Mouse (Mus musculus) neural tube, embryonic 10.5 days (tissue): ENCODE measurements at regions not wholly inside any gene's neighbourhood (a gene's known extent, or its start where the extent isn't known, plus 50 kb on each side); places are given as distances from the start of the nearest gene placed in this dataset.

Experiments used
- DNase-seq: peaks from one replicate; pipeline ENCODE4 v3.0.0-alpha.2; 2017; ENCODE audit warnings: low spot score; ENCODE audit errors: extremely low spot score

DNA sequence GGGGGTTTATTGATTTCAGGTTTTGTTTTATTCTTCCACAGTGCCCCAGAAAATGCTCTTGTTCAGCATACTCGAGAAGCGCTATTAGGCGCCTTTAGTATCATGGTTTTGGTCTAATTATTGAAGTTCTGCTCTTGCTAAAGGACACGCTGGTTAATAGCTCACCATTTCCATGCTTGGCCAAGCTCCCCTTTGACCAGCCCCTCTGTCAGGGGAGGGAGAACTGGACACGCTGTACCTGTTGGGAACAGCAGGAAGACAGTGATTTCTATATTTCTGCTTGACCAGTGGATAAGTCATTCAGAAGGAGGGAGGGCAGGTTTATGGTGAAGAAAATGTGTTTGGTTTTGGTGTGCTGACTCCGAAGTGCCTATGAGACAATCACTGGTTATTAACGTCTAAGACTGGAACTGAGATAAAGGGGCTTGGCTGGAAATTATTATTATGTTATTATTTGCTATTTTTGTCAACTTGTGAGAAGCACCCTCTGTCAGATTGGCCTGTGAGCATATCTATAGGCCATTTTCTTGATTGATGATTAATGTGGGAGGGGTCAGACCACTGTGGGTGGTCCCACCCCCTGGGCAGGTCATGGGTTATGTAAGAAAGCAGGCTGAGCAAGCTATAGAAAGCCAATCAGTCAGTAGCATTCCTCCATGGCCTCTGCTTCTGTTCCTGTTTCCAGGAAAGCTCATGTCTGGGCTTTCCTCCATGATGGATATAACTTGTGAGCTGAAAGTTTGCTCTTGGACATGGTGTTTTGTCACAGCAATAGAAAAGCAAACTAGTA is 51.2 kb upstream of the Tanc2 start:
- no peak for DNase-seq

DNA sequence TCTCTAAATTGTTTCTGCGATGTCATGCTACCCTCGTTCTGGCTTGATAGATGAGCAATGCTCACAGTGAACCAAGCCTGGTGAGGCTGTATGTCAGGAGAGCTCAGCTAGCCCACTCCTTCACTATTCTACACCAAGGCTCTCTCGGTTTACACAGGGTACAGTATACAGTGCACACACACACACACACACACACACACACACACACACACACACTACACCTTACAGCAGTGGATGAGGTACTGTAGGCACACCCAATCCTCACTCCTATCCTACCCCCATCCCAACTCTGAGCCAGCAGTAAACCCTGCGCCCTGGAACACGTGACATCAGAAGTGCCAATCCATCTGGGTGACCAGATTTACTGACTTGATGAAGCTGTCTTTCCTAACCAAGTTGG is 57.2 kb upstream of the Tanc2 start:
- DNase-seq = no peak

DNA sequence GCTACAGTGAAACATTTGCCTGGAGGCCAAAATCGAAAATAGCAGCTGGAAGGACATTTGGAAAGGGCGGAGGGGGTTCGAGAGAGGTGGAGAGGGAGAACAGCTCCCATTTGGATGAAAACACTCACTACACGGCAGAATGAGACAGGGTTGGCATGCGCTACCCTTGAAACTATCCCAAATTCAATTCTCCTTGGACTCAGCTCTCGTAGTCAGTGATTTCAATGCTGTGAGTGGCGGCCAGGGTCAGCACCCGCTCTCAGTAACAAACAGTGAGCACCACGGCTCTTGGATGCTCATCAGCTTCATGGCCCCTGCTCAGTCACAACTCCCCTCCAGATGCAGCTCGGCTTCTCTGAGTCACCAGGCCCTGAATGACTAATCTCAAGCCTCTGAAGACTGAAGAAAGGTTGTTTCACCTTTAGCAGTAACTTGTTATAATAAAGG is 59.1 kb upstream of the Tanc2 start:
- no peak for DNase-seq

DNA sequence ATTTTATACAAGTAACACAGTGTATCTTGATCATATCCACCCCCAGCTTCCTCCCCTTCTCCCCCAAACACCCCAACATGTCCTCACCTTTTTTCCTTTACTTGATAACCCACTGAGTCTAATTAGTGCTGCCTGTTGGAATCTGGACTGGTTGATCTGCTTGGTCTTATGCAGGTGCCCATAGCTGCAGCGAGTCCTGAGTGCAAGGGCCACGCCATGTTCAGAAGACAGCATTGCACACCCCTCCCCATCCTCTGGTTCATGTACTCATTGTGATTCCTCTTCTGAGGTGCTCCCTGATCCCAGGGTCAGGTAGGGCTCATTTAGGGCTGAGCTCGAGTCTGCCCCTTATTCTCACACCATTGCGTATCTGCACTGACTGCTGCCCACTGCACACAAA is 63.7 kb upstream of the Tanc2 start:
- no peak for DNase-seq

DNA sequence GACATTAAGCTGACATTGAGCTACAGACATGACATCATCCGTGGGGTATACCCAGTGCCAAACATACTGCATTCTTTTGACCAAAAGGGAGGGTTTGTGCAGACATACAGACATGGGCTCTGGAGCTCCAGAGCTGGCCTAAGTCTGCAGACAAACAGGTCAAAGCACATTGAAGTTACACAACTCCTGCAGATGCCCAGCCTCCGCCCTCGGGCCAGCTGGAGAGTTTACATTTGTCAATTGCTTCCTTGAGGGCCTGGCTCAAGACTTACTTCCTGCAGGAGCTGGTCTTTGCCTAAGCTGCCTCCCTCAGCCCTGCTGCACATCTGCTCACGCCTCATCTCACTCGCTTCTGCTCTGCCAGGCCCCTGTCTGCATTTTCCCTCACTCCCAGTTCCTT is 64.2 kb upstream of the Tanc2 start:
- peak; percentile 23 for DNase-seq

DNA sequence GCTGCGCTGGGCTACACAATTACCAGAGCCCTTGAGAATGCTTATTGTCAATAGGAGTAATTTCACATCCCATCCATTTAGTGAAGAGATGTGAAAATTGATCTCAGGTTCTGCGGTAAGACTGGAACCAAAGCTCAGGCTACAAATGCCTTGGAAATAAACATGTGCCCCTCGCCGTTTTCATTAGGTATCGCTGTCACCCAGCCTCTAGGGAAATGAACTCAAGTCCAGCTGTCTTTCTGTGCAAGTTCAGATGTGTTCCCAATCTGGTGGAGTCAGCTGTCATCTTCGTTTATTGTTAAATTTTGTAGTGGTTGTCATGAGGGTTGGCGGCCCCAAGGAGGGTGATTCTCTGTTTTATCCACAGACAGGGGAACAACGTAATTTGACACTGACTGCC is 65.4 kb upstream of the Tanc2 start:
- DNase-seq = peak; percentile 21

DNA sequence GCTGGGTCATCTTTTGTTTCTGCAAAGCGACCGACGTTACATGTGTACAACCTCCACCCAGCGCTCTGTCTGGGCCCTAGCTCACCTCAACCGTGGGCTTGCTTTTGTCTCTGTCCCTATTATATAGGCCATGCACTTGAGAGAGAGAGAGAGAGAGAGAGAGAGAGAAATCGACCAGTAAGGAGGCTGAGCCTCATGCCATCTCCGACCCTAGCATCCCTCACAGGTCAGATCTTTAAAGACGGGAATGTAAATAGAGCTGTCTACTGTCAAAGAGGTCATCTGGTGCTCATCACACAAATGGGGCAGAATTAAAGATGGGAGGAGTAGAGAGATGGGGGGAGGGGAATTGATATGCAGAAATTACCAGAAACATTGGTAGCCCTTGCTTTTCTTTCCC is 66.0 kb upstream of the Tanc2 start:
- peak; percentile 24 for DNase-seq

DNA sequence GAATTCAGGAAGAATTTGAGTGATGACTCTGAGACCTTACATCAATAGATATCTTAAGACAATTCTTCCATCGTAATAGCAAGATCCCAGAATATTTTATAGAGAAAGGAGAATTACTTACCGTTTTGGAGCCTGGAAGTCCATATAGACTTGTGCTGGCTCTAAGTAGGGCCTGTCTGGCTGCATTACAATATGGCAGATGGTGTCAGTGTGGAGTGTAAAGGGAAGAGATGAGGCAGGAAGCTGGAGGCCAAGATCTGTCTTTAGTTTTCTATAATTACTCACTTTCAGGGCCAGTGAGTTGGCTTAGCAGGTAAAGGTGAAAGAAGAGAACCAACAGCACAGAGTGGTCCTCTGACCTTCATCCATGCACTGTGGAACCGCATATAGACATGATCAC is 63.9 kb upstream of the March10 start:
- DNase-seq = no peak

DNA sequence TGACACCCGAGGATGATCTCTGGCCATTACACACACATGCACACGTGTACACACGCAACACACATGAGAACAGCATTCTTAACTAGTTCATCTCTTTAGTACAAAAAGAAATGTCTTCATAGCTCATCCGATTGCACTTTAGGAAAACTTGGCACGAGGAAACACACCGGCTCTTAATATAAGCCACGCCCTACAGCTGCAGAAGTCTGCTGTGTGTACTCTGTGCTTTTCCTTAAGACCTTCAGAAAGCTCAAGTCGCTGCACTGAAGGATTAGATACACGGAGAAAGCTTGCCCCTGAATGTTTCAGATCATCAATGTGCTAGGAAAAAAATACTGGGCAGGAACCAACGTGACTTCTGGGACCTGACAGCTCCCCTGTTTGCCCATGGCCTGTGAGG is 56.7 kb upstream of the March10 start:
- DNase-seq = no peak

DNA sequence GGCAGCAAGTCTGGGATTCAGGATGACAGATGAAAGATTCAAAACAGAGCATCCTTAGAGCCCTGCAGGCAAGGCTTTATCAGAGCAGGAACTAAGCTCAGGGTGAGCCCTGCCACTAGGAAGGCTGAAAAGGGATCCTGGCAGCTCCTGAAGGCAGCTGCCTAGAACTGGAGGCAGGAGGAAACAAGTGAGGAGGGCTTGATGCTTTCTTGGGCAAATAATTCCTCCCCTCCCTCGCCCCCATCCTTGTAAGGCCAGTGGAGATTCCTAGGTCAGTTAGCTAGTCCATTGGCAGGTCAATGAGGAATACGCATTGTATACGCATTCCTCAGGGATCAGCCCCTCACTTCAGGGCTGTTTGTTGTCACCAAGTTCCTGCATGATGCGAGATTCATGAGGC is 54.1 kb upstream of the March10 start:
- no peak for DNase-seq

DNA sequence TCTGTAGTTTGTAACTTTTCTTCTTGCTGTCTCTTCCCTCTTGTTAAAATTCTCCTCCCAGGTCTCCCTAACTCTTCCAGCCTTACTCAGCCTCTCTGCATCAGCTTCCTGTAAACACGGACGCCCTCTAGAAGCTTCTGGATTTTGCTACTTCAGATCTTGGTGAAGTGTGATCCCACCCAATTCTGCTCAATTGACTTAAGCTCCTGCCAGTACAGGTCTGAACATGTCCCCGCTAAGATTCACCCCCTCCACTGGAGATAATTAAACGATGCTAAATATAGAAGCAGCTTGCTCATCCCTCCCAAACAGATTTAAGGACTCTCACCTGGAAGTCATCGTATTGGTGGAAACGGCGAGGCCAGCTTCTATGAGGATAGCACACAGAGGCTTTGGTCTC is 53.5 kb upstream of the March10 start:
- DNase-seq = no peak

DNA sequence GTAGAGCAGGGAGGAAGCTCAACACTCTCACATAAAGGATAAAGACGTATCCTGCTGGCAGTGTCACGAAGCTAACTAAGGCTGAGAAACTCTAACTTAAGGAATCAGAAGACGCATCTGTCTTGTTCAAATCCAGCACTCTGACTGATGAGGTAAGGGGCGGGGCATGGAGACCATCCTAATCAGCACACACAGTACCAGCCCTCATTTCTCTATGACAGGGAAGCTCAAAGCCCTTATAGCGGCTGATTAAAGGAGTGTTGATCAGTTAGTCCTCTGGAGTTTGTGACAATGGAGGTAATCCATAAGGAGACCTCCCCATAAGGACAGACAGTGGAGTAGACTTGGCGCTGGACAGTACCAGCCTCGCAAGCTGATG is 52.1 kb upstream of the March10 start:
- no peak for DNase-seq

DNA sequence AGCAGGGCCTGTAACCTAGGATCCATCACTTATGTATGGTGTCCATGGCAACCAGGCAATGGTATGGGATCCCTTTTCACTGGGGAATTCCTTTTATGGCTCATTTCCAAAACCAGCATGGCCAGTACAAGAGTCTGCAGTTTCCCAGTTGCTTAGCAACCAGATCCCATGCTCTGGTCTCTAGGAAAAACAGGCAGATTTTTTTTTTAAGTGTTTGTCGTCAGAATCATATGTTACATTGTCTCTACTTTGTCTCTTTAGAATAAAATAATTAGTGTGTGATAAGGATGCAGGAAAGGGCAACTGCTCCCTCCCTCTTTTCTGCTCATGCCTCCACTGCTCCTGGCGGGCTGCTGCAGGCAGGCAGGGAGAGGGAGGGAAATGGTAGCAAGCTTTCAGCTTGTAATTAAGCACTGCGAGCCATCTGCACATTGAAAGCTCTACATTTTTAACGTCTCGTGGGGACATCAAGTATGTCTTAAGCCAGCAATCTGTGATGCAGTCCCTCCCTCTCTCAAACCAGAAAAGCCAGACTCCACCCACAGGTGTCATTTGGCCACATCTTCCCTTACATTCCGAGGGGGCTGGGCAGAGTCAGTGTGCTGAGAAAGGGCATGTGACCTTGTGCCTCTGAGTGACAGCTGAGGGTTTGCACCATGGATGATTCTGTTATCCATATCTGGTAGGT is 51.6 kb upstream of the March10 start:
- peak; percentile 57 for DNase-seq

DNA sequence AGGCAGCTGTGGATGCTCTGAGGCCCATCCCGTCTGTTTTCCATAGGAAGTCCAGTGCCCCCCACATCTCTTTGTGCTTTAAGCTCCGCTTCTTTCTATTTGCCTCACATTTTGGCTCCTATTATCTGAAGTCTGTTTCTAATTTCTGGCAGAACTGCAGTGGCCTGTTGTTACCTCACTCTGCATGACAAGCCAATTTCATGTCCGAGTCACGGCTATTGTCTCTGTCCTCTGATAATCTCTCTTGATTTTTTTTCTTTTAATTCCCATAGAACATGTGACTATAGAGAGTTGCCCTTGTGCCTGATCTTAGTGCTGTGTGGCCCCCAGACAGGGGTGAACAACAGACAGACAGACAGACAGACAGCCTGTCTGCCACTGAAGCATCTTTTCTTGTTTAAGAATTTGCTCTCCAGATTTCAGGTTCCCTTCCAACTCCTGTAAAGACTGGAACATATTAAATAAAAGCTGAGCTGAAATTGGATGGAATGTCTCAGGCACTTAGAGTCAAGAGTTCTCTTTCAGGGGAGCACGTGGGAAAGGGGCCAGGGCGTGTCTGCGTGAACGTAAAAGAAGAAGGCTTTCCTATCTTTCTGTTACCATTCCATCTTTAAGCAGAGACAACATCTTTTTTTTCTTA is 50.9 kb upstream of the March10 start:
- DNase-seq = peak; percentile 37
